Mouse (Mus musculus): Measurements from ENCODE around the gene Fyn. TPM values are rescaled to one million over a fixed set of nuclear protein-coding genes. Genes with fewer than 3 reads are reported as not detected.

Gene Fyn
- total RNA-seq, 2 experiments from 2014 or later = 1.4 to 6.3 TPM

- no peak for ATAC-seq (replicated peaks; ENCODE audit: low FRiP score, poor library complexity, severe bottlenecking)
Measured at GRCm38 (mm10) chr10:39434758-39435448, 66.2 kb downstream of the Fyn start.

DNA sequence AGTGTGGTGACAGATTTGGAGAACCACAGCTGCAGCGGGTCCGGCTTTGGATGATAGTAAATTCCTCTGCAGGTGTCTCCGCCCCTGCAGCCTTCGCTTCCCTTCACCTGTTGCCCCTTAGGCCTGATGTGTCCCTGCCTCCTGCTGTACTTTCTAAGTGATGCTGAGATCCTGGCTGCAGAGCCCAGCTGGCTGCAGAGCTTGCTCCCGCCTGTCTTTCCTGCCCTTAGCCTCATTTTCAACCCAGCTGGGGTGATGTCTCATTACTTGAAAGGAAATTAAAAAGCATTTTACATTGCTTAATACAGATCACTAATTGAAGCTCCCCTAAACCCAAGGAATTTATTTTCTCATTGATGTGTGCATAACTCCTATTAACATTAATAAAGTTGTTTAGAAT lies 70.2 kb downstream of the Fyn start:
- no peak for ATAC-seq (replicated peaks; ENCODE audit: low FRiP score, poor library complexity, severe bottlenecking)

- no peak for ATAC-seq (replicated peaks; ENCODE audit: low FRiP score, poor library complexity, severe bottlenecking)
Measured at GRCm38 (mm10) chr10:39440506-39440905, 71.9 kb downstream of the Fyn start.

DNA sequence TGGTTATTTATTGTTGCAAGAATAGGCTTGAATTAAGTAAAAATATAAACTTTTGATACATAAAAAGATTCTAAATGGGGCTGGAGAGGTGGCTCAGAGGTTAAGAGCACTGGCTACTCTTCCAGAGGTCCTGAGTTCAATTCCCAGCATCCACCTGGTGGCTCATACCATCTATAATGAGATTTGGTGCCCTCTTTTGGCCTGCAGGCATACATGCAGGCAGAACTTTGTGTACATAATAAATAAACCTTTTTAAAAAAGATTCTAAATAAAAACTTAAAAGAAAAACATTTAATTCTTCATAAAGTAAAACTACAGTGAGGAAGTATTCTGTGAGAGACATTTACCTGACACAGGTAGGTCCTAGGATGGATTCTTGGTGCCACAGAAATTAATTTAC lies 73.0 kb downstream of the Fyn start:
- no peak for ATAC-seq (replicated peaks; ENCODE audit: low FRiP score, poor library complexity, severe bottlenecking)

DNA sequence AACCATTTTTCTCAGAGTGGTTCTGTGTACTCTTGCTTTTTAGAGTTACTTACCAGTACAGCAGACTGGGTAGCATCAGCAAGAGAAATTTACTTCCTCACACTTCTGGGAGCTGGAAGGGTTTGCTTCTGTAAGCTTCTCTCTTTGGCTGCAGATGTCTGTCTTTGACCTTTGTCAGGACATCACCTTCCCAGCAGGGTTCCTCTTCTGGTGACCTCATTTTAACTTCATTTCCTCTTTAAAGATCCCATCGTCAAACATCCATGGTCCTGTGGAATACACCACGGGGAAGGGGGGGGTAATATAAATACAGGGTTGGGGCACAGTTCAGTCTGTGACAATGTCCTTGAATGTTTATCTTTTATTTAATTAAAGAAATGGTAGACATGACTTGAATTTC lies 74.5 kb downstream of the Fyn start:
- no peak for ATAC-seq (replicated peaks; ENCODE audit: low FRiP score, poor library complexity, severe bottlenecking)

DNA sequence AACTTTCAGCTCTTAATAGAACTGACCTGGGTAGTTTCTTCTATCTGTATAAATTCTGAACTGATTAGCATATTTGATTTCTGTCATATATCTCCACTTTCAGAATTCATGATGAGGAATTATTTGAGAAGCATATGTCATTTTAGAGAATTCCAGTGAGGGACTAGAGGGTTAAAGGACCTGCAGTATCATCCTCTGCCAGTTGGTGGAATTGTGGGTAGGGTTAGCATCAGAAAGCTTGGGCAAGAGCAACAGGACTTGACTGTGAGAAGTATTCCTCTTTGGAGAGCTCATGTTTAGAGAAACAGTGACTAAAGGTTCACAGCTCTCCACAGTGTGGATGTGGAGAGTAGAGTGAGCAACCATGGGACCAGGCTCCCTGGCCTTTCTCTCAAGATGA lies 75.3 kb downstream of the Fyn start:
- no peak for ATAC-seq (replicated peaks; ENCODE audit: low FRiP score, poor library complexity, severe bottlenecking)

GRCm38 (mm10) chr10:39445870-39446269 lies 77.2 kb downstream of the Fyn start:
- ATAC-seq (replicated peaks; ENCODE audit: low FRiP score, poor library complexity, severe bottlenecking) = no peak

DNA sequence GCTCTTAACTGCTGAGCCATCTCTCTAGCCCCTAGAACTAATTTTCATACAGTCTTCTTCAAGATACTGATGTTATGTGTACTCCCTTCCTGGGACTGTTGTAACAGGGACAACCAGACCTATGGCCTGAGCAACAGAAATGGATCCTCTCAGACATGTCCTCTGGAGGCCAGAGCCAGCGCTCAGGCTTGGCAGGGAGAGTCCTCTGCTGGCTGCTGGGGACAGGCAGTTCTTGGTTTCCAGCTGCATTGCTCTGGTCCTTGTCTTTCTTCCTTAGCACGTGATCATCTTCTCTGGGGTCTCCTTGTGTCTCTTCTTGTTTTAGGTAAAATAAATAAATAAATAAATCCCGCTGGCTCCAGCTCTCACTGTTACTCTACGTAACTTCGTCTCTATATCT lies 78.1 kb downstream of the Fyn start:
- ATAC-seq (replicated peaks; ENCODE audit: low FRiP score, poor library complexity, severe bottlenecking) = no peak

DNA sequence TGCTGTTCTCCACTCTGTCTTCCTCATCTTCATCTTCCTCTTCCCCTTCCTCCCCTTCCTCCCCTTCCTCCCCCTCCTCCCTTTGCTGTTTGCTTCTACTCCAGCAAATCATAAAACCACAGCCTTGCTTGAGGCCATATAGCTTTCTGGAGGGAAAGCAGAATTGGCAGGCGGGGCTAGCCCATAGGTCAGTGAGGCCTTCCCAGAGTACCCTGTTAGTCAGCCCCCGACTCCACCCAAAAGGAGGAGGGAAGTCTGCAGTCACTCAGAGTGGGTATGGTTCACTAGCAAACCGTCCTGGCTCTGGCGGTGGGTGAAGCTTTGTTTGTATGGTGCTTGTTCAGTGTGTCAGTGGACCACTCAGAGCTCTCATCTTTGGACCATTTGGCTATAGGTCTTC lies 80.5 kb downstream of the Fyn start:
- no peak for ATAC-seq (replicated peaks; ENCODE audit: low FRiP score, poor library complexity, severe bottlenecking)

GRCm38 (mm10) chr10:39450356-39450755 lies 81.7 kb downstream of the Fyn start:
- no peak for ATAC-seq (replicated peaks; ENCODE audit: low FRiP score, poor library complexity, severe bottlenecking)

GRCm38 (mm10) chr10:39451065-39451464 lies 82.4 kb downstream of the Fyn start:
- no peak for ATAC-seq (replicated peaks; ENCODE audit: low FRiP score, poor library complexity, severe bottlenecking)

DNA sequence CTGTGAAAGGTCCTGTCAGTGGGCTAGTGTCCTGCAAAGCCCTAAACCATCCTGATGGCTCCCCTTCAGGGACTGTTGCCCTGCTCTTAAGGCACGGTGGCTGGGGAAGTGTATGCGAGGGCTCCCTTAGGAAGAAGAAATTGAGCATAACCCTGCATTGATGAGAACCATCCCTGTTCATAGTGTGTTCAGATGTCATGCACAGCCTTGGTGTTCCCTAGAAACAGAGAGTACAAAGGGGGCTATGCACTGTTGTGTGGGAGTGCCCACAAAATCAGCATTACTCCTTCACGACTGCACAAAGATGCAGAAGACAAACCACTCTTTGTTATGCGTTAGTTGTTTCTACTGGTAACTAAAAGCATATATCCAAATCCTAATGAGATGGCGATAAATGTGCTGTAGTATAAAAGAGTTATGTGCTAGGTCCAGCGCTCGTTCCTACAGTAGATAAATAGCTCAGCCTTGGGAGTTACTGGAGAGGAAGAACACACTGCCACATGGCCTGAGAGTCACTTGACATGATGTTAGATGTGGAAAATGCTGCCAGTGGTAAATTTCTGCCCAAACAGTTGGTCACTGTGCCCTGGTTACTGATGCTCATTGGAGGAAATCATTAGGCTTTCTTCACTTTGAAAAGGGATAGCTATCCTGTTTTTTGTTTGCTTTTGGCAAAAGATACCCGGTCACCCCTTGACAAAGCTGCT lies 83.4 kb downstream of the Fyn start:
- ATAC-seq (replicated peaks; ENCODE audit: low FRiP score, poor library complexity, severe bottlenecking) = no peak

GRCm38 (mm10) chr10:39455344-39455743 lies 86.7 kb downstream of the Fyn start:
- ATAC-seq (replicated peaks; ENCODE audit: low FRiP score, poor library complexity, severe bottlenecking) = no peak

DNA sequence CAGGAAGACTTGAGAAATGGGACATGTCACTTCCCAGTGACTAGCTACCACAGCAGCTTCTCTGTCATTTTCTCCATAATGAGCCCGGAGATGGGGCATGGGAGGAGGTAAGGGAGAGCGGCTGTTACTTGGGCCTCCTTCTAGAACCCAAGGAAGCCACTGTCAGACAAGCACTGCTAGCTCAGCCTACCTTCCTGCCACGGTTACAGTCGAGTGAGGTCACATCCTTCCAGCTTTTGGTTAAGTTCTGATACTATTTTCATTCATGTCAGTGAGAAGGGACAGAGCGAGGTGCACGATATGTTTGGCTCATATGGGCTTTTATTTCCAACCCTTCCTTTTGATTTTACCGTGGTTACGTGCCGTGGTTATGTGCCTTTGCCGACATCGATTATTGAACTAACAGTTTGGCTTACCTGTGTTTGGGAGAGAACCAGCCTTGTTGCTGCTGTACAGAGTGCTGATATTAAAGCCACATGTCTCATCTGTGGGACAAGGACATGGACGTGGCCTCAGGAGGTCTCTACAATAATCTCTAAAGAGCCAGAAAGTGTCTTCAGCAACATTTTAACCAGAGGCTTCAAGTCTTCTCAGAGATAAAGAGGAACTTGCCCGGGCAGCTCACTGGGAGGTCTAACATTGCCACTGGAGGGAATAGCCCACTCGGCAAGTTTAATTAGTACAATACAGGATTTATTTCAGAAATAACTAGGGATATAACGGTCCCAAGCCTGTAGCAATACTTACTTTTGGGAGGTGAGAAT lies 87.4 kb downstream of the Fyn start:
- ATAC-seq (replicated peaks; ENCODE audit: low FRiP score, poor library complexity, severe bottlenecking) = no peak

- ATAC-seq (replicated peaks; ENCODE audit: low FRiP score, poor library complexity, severe bottlenecking) = no peak
Measured at GRCm38 (mm10) chr10:39456776-39457175, 88.1 kb downstream of the Fyn start.

- ATAC-seq (replicated peaks; ENCODE audit: low FRiP score, poor library complexity, severe bottlenecking) = no peak
Measured at GRCm38 (mm10) chr10:39457281-39457680, 88.6 kb downstream of the Fyn start.

- ATAC-seq (replicated peaks; ENCODE audit: low FRiP score, poor library complexity, severe bottlenecking) = peak; percentile 43; the same call in 1 of the 2 replicates
Measured at GRCm38 (mm10) chr10:39458766-39459699, 90.4 kb downstream of the Fyn start.

DNA sequence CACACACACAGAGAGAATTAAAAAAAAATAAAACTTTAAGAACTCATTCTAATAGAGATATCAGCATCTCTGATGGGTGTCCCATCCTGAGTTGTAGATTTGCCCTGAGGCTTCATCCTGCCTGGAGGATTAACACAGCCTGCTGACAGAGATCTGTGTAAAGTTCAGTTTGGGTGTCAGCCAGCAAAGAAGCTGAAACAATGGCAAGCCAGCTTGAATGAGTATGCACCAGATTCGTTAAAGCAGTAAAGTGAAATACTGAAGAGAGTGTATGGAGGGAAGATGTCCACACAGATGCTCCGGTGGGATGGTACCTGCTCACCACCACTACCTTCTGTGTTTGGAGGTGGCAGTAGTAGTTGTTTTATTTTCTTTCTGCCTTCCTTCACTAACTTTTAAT lies 92.0 kb downstream of the Fyn start:
- ATAC-seq (replicated peaks; ENCODE audit: low FRiP score, poor library complexity, severe bottlenecking) = no peak

GRCm38 (mm10) chr10:39461909-39462308 lies 93.3 kb downstream of the Fyn start:
- no peak for ATAC-seq (replicated peaks; ENCODE audit: low FRiP score, poor library complexity, severe bottlenecking)

GRCm38 (mm10) chr10:39462711-39463110 lies 94.1 kb downstream of the Fyn start:
- no peak for ATAC-seq (replicated peaks; ENCODE audit: low FRiP score, poor library complexity, severe bottlenecking)
